In the genomic region with DNA sequence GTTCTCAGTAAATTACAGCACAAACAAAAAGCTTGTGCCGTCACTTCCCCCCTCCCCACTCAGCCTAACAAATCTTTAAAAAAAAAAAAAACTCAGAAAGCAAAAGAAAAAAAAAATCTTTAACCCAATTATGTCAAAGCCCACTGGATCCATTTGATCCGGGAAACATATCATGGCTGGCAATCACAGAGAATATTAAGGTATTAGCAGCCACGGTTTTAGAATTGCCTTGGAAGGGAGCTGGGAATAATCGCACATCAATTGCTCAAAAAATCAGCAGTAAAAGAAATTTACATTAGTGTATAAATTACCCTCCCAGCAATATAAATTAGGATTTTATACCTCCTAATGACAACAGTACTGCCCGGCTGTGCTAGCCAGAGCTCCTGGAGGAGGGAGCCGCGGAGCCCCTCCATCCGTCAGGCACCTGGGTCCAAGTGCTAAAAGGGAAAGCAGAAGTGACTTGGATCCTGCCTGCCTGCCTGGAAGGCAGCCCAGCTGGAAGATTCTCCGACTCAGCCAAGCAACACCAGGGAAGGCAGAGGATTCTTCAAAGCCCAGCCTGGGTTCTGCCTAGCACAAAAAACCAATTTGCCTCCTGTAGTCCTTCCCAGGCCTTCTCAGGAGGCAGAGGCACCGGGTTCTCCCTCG, we compare ENCODE assay signal across 9 mouse cellular contexts.
DNase-seq lines count a peak whose midpoint lies in the region; ATAC-seq and TF ChIP-seq lines count a peak whose summit lies in the region.
"Had no signal": no experiment of that assay in that cellular context is flagged by ENCODE, and none has a peak within 500 bp of the region (broad histone marks: within the 10 kb centered on the region; RNA-seq: fewer than 3 reads in every experiment).

No protein-coding gene starts in this region.

- H3K27ac ChIP-seq in stomach, embryonic 16.5 days (ENCODE audit: low read length), result no peak overlapping the region; the same call in 1 of the 2 replicates
- H3K27ac ChIP-seq in stomach, postnatal 0 days (replicated peaks), result no peak overlapping the region
- H3K27ac ChIP-seq in intestine, postnatal 0 days (ENCODE audit: low read depth, low read length), result no peak overlapping the region

- no peaks in the 10 kb centered on the region for H3K27me3 ChIP-seq in stomach, embryonic 16.5 days (ENCODE audit: control insufficient read depth, insufficient read depth, low read length)
- H3K27me3 ChIP-seq in stomach, postnatal 0 days (ENCODE audit: control insufficient read depth, insufficient read depth, low read length), result no peaks in the 10 kb centered on the region
- H3K27me3 ChIP-seq in intestine, postnatal 0 days (replicated peaks; ENCODE audit: control insufficient read depth, insufficient read depth, low read length), result no peaks in the 10 kb centered on the region

- no peak for TF ChIP-seq EP300 in stomach, postnatal 0 days (optimal IDR thresholded peaks at IDR 0.05)

- no peak overlapping the region for H3K9ac ChIP-seq in stomach, embryonic 16.5 days (ENCODE audit: low read length)
- H3K9ac ChIP-seq in stomach, postnatal 0 days (ENCODE audit: low read length), result no peak overlapping the region
- no peak overlapping the region for H3K9ac ChIP-seq in intestine, postnatal 0 days (ENCODE audit: low read depth, low read length)

- H3K36me3 ChIP-seq in stomach, embryonic 16.5 days (ENCODE audit: control insufficient read depth, insufficient read depth, low read length), result no peaks in the 10 kb centered on the region
- no peaks in the 10 kb centered on the region for H3K36me3 ChIP-seq in stomach, postnatal 0 days (ENCODE audit: control insufficient read depth, insufficient read depth, low read length)
- no peaks in the 10 kb centered on the region for H3K36me3 ChIP-seq in intestine, postnatal 0 days (ENCODE audit: control insufficient read depth, insufficient read depth)

- peak; percentile 13 to 37 for DNase-seq in heart, postnatal 14 days
- DNase-seq in heart, adult 9 months (ENCODE audit: low spot score in 2 of 2), result no peak
- no peak for DNase-seq in stomach, postnatal 0 days (ENCODE audit: low spot score)
- DNase-seq in left cerebral cortex, postnatal 36 days (ENCODE audit: low spot score in 2 of 2), result peak; percentile 23 to 39
- DNase-seq in urinary bladder, adult 2 months (ENCODE audit: low spot score), result no peak
- DNase-seq in urinary bladder, adult 18-20 months (ENCODE audit: low spot score in 2 of 2), result no peak
- DNase-seq: lung, adult 18-20 months had no signal

- no peaks in the 10 kb centered on the region for H3K4me1 ChIP-seq in stomach, embryonic 16.5 days (ENCODE audit: control insufficient read depth, insufficient read depth, low read length)
- H3K4me1 ChIP-seq in stomach, postnatal 0 days (replicated peaks; ENCODE audit: control insufficient read depth, insufficient read depth), result no peaks in the 10 kb centered on the region
- H3K4me1 ChIP-seq in intestine, postnatal 0 days (replicated peaks; ENCODE audit: control insufficient read depth, insufficient read depth, low read length), result no peaks in the 10 kb centered on the region

- 47% methylated on average over 11 of the region's 11 CpGs for WGBS in stomach, embryonic 16.5 days
- WGBS in stomach, postnatal 0 days, result 32% methylated on average over 11 of the region's 11 CpGs
- 56% methylated on average over 11 of the region's 11 CpGs for WGBS in intestine, postnatal 0 days

- intact Hi-C loops in heart, postnatal 14 days (cut with DNase I), result no loop called here
- intact Hi-C loops in left cerebral cortex, postnatal 36 days (cut with DNase I), result no loop called here

- H3K4me2 ChIP-seq in stomach, embryonic 16.5 days (ENCODE audit: low read depth, low read length), result peak overlapping the region; percentile 19; the same call in 1 of the 2 replicates
- no peak overlapping the region for H3K4me2 ChIP-seq in stomach, postnatal 0 days (replicated peaks; ENCODE audit: low read depth)
- H3K4me2 ChIP-seq in intestine, postnatal 0 days (replicated peaks; ENCODE audit: low read depth), result no peak overlapping the region

- H3K4me3 ChIP-seq in stomach, embryonic 16.5 days (replicated peaks; ENCODE audit: low read length), result no peak overlapping the region
- no peak overlapping the region for H3K4me3 ChIP-seq in stomach, postnatal 0 days (ENCODE audit: low read depth, low read length)
- no peak overlapping the region for H3K4me3 ChIP-seq in intestine, postnatal 0 days (ENCODE audit: low read depth, low read length)

- no peak for TF ChIP-seq CTCF in stomach, postnatal 0 days (IDR thresholded peaks at IDR 0.05; ENCODE audit: low read depth)
- no peak for TF ChIP-seq CTCF in intestine, postnatal 0 days (IDR thresholded peaks at IDR 0.05; ENCODE audit: low read depth)

- no peaks in the 10 kb centered on the region for H3K9me3 ChIP-seq in stomach, embryonic 16.5 days (replicated peaks; ENCODE audit: control insufficient read depth, low read length)
- H3K9me3 ChIP-seq in stomach, postnatal 0 days (ENCODE audit: control insufficient read depth, low read length), result no peaks in the 10 kb centered on the region
- H3K9me3 ChIP-seq in intestine, postnatal 0 days (ENCODE audit: control insufficient read depth), result no peaks in the 10 kb centered on the region

- no peak for ATAC-seq in stomach, embryonic 16.5 days (ENCODE audit: insufficient read depth, low FRiP score)
- ATAC-seq in stomach, postnatal 0 days (ENCODE audit: low FRiP score, low TSS enrichment), result no peak
- no peak for ATAC-seq in intestine, postnatal 0 days

Comparison
In these comparisons a context has a peak if more than half of its experiments do, and no peak if none do; other contexts are left out.
1. DNase-seq: peak in heart, postnatal 14 days (2 of 2) and left cerebral cortex, postnatal 36 days (2 of 2); none in heart, adult 9 months (0 of 2), stomach, postnatal 0 days (single experiment), urinary bladder, adult 2 months (single experiment) and urinary bladder, adult 18-20 months (0 of 2).